Mouse (Mus musculus): Measurements from ENCODE around the gene Wnt3a. TPM values are rescaled to one million over a fixed set of nuclear protein-coding genes. Genes with fewer than 3 reads are reported as not detected.
"Not testable (repeated sequence)": the region's sequence is repeated elsewhere in the genome, so short reads cannot be mapped to it uniquely, and the experiment has no call there.

Wnt3a gene
- polyA plus RNA-seq, 1 experiment from 2014 or later: 2.0 TPM

DNA sequence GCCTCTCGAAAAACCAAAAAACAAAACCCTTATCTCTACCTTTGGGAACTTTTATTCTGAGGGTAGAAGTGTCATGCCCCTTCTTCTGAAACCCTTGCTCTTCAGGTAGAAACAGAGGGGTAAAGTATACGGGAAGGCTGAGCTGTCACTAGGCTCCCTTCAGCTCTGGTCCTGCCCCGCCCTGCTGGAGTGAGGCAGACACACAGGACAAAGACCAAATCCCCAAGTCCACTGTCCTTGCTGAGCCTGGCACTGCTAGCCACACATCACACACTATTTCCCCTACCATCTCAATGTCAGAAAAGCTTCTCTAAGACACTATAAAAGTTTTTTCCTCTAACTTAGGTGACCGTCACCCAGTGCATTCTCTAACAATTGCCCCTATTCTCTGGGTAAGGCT, 68.2 kb downstream of the Wnt3a start:
- TF ChIP-seq CTCF (IDR thresholded peaks at IDR 0.05; ENCODE audit: low read depth) (no peak), EP300 (optimal IDR thresholded peaks at IDR 0.05) (no peak)

DNA sequence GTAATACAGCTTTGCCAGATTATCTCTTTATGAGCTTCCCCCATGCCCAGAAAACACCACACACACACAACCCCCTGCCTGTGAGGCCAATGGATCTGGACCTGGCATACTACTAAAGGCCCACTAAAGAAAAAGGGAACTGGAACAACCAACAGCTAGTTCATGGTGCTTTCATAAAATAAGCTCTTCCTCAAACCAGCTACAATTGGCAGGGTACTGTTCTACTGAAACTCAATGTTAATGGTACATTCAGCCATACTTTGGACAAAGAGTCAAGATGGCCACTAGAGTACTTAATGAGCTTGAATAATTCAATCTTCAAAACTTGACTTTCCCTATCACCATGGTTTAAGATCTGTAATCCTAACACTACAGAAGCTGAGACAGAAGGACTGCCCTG, 68.9 kb downstream of the Wnt3a start:
- Histone ChIP-seq H3K27ac (replicated peaks) (no peak overlapping the region), H3K4me1 (replicated peaks; ENCODE audit: control insufficient read depth, insufficient read depth) (peaks cover 27% of the 10 kb centered on the region), H3K4me3 (ENCODE audit: low read depth, low read length) (no peak overlapping the region), H3K4me2 (replicated peaks; ENCODE audit: low read depth) (no peak overlapping the region), H3K9ac (ENCODE audit: low read length) (no peak overlapping the region), H3K36me3 (ENCODE audit: control insufficient read depth, insufficient read depth, low read length) (no peaks in the 10 kb centered on the region), H3K9me3 (ENCODE audit: control insufficient read depth, low read length) (no peaks in the 10 kb centered on the region), H3K27me3 (ENCODE audit: control insufficient read depth, insufficient read depth, low read length) (no peaks in the 10 kb centered on the region)
- TF ChIP-seq CTCF (IDR thresholded peaks at IDR 0.05; ENCODE audit: low read depth) (no peak), EP300 (optimal IDR thresholded peaks at IDR 0.05) (no peak)
- no peak for DNase-seq (ENCODE audit: low spot score)
- no peak for ATAC-seq (ENCODE audit: low FRiP score, low TSS enrichment)

More for the DNA sequence above, 68.2 kb downstream of the Wnt3a start:
- Histone ChIP-seq H3K9me3 (ENCODE audit: control insufficient read depth, low read length) (no peaks in the 10 kb centered on the region), H3K27me3 (ENCODE audit: control insufficient read depth, insufficient read depth, low read length) (no peaks in the 10 kb centered on the region), H3K4me3 (ENCODE audit: low read depth, low read length) (no peak overlapping the region), H3K4me1 (replicated peaks; ENCODE audit: control insufficient read depth, insufficient read depth) (peaks cover 24% of the 10 kb centered on the region), H3K36me3 (ENCODE audit: control insufficient read depth, insufficient read depth, low read length) (no peaks in the 10 kb centered on the region), H3K9ac (ENCODE audit: low read length) (no peak overlapping the region), H3K4me2 (replicated peaks; ENCODE audit: low read depth) (no peak overlapping the region), H3K27ac (replicated peaks) (0 out of 2 replicates have a peak overlapping the region, but pooled peaks have one; percentile 20)
- no peak for DNase-seq (ENCODE audit: low spot score)
- ATAC-seq (ENCODE audit: low FRiP score, low TSS enrichment): no peak
- WGBS: 70% methylated on average over 4 of the region's 4 CpGs

DNA sequence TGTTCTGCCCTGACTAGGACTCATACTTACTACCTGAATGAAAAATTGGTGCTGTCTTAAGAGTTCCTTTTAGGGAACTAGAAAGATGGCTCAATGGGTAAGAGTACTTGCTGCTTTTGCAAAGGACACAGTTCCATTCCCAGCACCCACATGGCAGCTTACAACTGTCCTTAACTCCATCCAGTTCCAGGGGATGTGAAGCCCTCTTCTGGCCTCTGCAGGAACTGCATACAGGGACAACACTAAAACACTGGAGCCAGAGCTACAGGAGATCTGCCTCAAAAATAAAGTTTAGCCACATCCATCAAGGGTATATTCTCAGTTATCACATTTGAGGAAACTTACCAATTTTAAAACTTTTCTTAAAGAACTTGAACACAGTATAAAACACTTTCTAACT, 71.5 kb downstream of the Wnt3a start:
- Histone ChIP-seq H3K27me3 (ENCODE audit: control insufficient read depth, insufficient read depth, low read length) (no peaks in the 10 kb centered on the region), H3K4me3 (ENCODE audit: low read depth, low read length) (no peak overlapping the region), H3K27ac (replicated peaks) (peak overlapping the region; percentile 78), H3K9ac (ENCODE audit: low read length) (no peak overlapping the region), H3K36me3 (ENCODE audit: control insufficient read depth, insufficient read depth, low read length) (0 out of 2 replicates have a peak, but pooled peaks cover 5% of the 10 kb centered on the region), H3K4me1 (replicated peaks; ENCODE audit: control insufficient read depth, insufficient read depth) (peaks cover 21% of the 10 kb centered on the region), H3K9me3 (ENCODE audit: control insufficient read depth, low read length) (no peaks in the 10 kb centered on the region), H3K4me2 (replicated peaks; ENCODE audit: low read depth) (no peak overlapping the region)
- ATAC-seq (ENCODE audit: low FRiP score, low TSS enrichment) (0 out of 2 replicates have a peak, but pooled peaks have one; percentile 15), DNase-seq (ENCODE audit: low spot score) (peak; percentile 57)
- no peak for TF ChIP-seq EP300 (optimal IDR thresholded peaks at IDR 0.05)
- peak; percentile 71 for TF ChIP-seq CTCF (IDR thresholded peaks at IDR 0.05; ENCODE audit: low read depth)

DNA sequence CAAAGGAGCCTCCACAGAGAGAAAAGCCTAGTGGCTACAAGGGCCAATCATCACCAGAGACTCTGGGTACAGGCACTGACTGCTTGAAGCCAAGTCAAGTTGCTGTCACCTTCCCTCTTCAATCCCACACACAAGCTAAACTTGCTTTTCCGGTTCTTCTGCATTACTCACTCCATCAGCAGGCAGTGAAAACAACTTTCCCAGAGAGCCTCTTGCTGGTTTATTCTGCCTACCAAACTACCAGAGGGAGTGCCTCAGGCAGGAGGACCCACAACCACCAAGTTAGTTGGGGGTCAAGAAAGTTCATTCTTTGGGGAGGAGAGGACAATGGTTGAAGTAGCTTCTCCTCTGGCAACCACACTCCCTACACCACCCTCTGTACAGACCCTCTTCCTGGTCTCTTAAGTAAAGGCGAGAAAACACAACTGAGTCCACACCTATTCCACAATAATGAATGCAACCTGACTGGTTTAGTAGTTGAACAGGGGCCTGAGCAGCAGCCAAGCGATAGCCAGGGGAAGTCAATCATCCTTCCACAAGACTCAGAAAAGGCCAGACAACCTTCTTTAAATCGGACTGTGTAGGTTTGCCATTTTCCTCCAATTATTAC, 72.1 kb downstream of the Wnt3a start:
- ATAC-seq (ENCODE audit: low FRiP score, low TSS enrichment): peak; percentile 84
- 0 out of 2 replicates have a peak, but pooled peaks cover 5% of the 10 kb centered on the region for H3K36me3 ChIP-seq (ENCODE audit: control insufficient read depth, insufficient read depth, low read length)
- H3K27me3 ChIP-seq (ENCODE audit: control insufficient read depth, insufficient read depth, low read length): no peaks in the 10 kb centered on the region
- no peaks in the 10 kb centered on the region for H3K9me3 ChIP-seq (ENCODE audit: control insufficient read depth, low read length)
- H3K4me3 ChIP-seq (ENCODE audit: low read depth, low read length): no peak overlapping the region
- peak; percentile 65 for DNase-seq (ENCODE audit: low spot score)
- peak overlapping the region; percentile 27; the same call in 1 of the 2 replicates for H3K4me2 ChIP-seq (replicated peaks; ENCODE audit: low read depth)
- H3K4me1 ChIP-seq (replicated peaks; ENCODE audit: control insufficient read depth, insufficient read depth): peaks cover 16% of the 10 kb centered on the region
- peak overlapping the region; percentile 78 for H3K27ac ChIP-seq (replicated peaks)
- 51% methylated on average over 4 of the region's 4 CpGs for WGBS
- TF ChIP-seq CTCF (IDR thresholded peaks at IDR 0.05; ENCODE audit: low read depth): no peak
- TF ChIP-seq EP300 (optimal IDR thresholded peaks at IDR 0.05): peak; percentile 33
- H3K9ac ChIP-seq (ENCODE audit: low read length): no peak overlapping the region

DNA sequence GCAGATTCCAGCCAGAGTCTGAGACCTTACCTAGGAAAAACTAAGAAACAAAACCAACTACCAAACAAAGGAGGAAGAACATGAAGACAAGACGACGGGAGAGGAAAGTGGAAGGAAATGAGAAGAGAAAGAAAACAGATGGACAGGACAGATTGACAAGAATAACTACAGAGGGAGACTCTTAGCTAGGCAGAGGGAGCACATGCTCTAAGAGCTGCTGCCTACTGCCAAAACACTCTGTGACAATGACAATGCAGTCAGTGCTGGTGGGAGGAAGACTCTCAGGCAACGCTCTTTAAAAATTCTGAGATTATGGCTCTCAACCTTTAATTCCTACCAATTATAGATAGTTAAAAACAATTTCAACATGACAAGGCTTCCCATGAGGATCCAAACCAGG, 73.6 kb downstream of the Wnt3a start:
- WGBS: 67% methylated on average over 3 of the region's 3 CpGs
- Histone ChIP-seq H3K9me3 (ENCODE audit: control insufficient read depth, low read length) (no peaks in the 10 kb centered on the region), H3K9ac (ENCODE audit: low read length) (no peak overlapping the region), H3K27ac (replicated peaks) (no peak overlapping the region), H3K4me3 (ENCODE audit: low read depth, low read length) (no peak overlapping the region), H3K27me3 (ENCODE audit: control insufficient read depth, insufficient read depth, low read length) (no peaks in the 10 kb centered on the region), H3K36me3 (ENCODE audit: control insufficient read depth, insufficient read depth, low read length) (0 out of 2 replicates have a peak, but pooled peaks cover 5% of the 10 kb centered on the region), H3K4me2 (replicated peaks; ENCODE audit: low read depth) (no peak overlapping the region), H3K4me1 (replicated peaks; ENCODE audit: control insufficient read depth, insufficient read depth) (peaks cover 14% of the 10 kb centered on the region)
- DNase-seq (ENCODE audit: low spot score) (no peak), ATAC-seq (ENCODE audit: low FRiP score, low TSS enrichment) (no peak)
- TF ChIP-seq CTCF (IDR thresholded peaks at IDR 0.05; ENCODE audit: low read depth): no peak
- TF ChIP-seq EP300 (optimal IDR thresholded peaks at IDR 0.05): no peak

DNA sequence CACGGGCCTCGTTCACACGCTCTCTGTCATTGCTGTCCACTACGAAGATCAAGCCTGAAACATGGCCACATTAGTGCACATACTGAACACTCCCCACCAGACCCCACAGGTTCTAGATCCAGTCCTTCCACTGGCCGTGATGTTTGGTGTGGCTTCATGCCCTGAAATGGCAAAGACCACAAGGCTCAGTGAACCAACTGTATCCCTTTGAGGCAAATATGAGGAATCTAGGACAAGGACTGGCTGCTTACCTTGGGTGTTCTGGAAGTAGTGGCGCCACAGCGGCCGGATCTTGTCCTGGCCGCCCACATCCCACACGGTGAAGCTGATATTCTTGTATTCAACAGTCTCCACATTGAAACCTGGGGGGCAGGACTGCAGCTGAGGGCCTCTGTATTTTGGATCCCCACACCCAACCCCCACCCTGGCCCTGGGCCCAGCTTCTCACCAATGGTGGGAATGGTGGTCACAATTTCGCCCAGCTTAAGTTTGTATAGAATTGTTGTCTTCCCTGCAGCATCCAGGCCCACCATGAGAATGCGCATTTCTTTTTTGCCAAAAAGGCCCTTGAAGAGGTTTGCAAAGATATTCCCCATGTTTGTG, 77.6 kb downstream of the Wnt3a start:
- peaks cover 19% of the 10 kb centered on the region for H3K36me3 ChIP-seq (ENCODE audit: control insufficient read depth, insufficient read depth, low read length)
- no peak overlapping the region for H3K4me2 ChIP-seq (replicated peaks; ENCODE audit: low read depth)
- peaks cover 7% of the 10 kb centered on the region; the same call in 1 of the 2 replicates for H3K4me1 ChIP-seq (replicated peaks; ENCODE audit: control insufficient read depth, insufficient read depth)
- DNase-seq (ENCODE audit: low spot score): no peak
- TF ChIP-seq CTCF (IDR thresholded peaks at IDR 0.05; ENCODE audit: low read depth) (no peak), EP300 (optimal IDR thresholded peaks at IDR 0.05) (no peak)
- H3K4me3 ChIP-seq (ENCODE audit: low read depth, low read length): no peak overlapping the region
- H3K27me3 ChIP-seq (ENCODE audit: control insufficient read depth, insufficient read depth, low read length): no peaks in the 10 kb centered on the region
- H3K9ac ChIP-seq (ENCODE audit: low read length): no peak overlapping the region
- no peak for ATAC-seq (ENCODE audit: low FRiP score, low TSS enrichment)
- no peak overlapping the region for H3K27ac ChIP-seq (replicated peaks)
- 82% methylated on average over 12 of the region's 12 CpGs for WGBS
- no peaks in the 10 kb centered on the region for H3K9me3 ChIP-seq (ENCODE audit: control insufficient read depth, low read length)

DNA sequence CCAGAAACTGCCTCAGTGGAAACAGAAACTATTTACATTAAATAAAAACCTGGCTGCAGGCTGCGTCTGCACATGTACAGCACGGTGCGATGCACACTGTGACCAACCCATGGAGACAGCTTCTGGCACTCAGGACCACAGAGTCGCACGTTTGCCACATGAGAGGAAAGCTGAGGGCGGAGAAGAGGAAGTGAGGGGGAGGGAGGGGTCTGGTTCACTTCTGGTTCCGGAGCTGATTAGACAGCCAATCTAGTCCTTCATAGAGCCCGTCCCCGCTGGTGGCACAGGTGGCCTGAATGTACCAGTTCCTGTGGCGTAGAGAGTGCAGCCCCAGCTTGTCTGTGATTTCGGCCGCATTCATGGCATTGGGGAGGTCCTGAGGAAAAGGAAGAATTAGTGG, 78.2 kb downstream of the Wnt3a start:
- H3K4me2 ChIP-seq (replicated peaks; ENCODE audit: low read depth); H3K27me3 ChIP-seq (ENCODE audit: control insufficient read depth, insufficient read depth, low read length); H3K4me3 ChIP-seq (ENCODE audit: low read depth, low read length); H3K9ac ChIP-seq (ENCODE audit: low read length); ATAC-seq (ENCODE audit: low FRiP score, low TSS enrichment); H3K9me3 ChIP-seq (ENCODE audit: control insufficient read depth, low read length); H3K4me1 ChIP-seq (replicated peaks; ENCODE audit: control insufficient read depth, insufficient read depth); DNase-seq (ENCODE audit: low spot score); H3K27ac ChIP-seq (replicated peaks): not testable (repeated sequence)
- WGBS: 72% methylated on average over 12 of the region's 12 CpGs
- peaks cover 19% of the 10 kb centered on the region for H3K36me3 ChIP-seq (ENCODE audit: control insufficient read depth, insufficient read depth, low read length)

DNA sequence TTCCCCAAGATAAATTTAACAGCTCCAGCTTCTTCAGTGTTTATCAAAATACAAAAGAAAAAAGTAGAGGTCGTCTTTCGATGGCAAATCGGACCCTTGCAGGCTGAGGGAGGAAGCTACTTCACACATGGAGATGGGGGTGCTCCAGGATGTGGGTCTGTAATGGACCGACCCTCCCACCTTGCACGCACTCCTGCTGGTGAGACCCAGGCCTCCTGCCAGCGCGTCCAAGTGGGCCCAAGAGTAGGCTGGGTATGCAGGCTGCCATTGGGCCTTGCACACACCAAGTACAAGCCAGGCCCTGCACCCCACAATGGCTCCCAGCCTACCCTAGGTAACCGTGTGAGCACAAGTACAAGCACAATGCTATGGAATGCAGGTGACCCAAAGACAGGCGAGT, 79.0 kb downstream of the Wnt3a start:
- peaks cover 19% of the 10 kb centered on the region for H3K36me3 ChIP-seq (ENCODE audit: control insufficient read depth, insufficient read depth, low read length)
- WGBS: 76% methylated on average over 8 of the region's 9 CpGs
- not testable (repeated sequence) for ATAC-seq (ENCODE audit: low FRiP score, low TSS enrichment)

More for the DNA sequence above, 79.0 kb downstream of the Wnt3a start:
- DNase-seq (ENCODE audit: low spot score); H3K9ac ChIP-seq (ENCODE audit: low read length); H3K27me3 ChIP-seq (ENCODE audit: control insufficient read depth, insufficient read depth, low read length); H3K4me2 ChIP-seq (replicated peaks; ENCODE audit: low read depth); H3K27ac ChIP-seq (replicated peaks); H3K4me1 ChIP-seq (replicated peaks; ENCODE audit: control insufficient read depth, insufficient read depth); H3K9me3 ChIP-seq (ENCODE audit: control insufficient read depth, low read length); H3K4me3 ChIP-seq (ENCODE audit: low read depth, low read length): not testable (repeated sequence)
